Mouse (Mus musculus) liver, embryonic 13.5 days (tissue): ENCODE measurements at regions not wholly inside any gene's neighbourhood (a gene's known extent, or its start where the extent isn't known, plus 50 kb on each side); places are given as distances from the start of the nearest gene placed in this dataset.

ENCODE experiments used
- ATAC-seq: fragments of 200-750 bp; cut with Nextera tagmentation; 2 replicates; pipeline ENCODE4 v1.8.0; 2017; ENCODE audit warnings: low read depth, mild to moderate bottlenecking, moderate number of reproducible peaks, moderate library complexity
- DNase-seq: peaks from one replicate; pipeline ENCODE4 v3.0.0; 2022
- H3K27ac ChIP-seq: fragments of 300-500 bp; sonication (generic); 2 replicates; pipeline ENCODE4 v1.5.1; 2015; ENCODE audit warnings: moderate library complexity, mild to moderate bottlenecking, inconsistent platforms
- H3K27me3 ChIP-seq: fragments of 300-500 bp; sonication (generic); 2 replicates; pipeline ENCODE4 v1.6.1; 2015; ENCODE audit warnings: mild to moderate bottlenecking, inconsistent platforms
- H3K36me3 ChIP-seq: fragments of 300-500 bp; sonication (generic); 2 replicates; pipeline ENCODE4 v1.6.1; 2015; ENCODE audit warnings: mild to moderate bottlenecking, inconsistent platforms
- H3K4me1 ChIP-seq: fragments of 300-500 bp; sonication (generic); replicated peaks from 2 replicates; pipeline ENCODE4 v1.6.1; 2015; ENCODE audit warnings: inconsistent platforms
- H3K4me2 ChIP-seq: fragments of 300-500 bp; sonication (generic); 2 replicates; pipeline ENCODE4 v1.6.1; 2015; ENCODE audit warnings: inconsistent platforms, mild to moderate bottlenecking, moderate library complexity
- H3K4me3 ChIP-seq: fragments of 300-500 bp; sonication (generic); replicated peaks from 2 replicates; pipeline ENCODE4 v1.5.1; 2015; ENCODE audit warnings: mild to moderate bottlenecking, inconsistent platforms
- H3K9ac ChIP-seq: fragments of 300-500 bp; sonication (generic); 2 replicates; pipeline ENCODE4 v1.6.1; 2015; ENCODE audit warnings: mild to moderate bottlenecking, inconsistent platforms
- H3K9me3 ChIP-seq: fragments of 300-500 bp; sonication (generic); replicated peaks from 2 replicates; pipeline ENCODE4 v1.6.1; 2016; ENCODE audit warnings: inconsistent platforms
- WGBS: fragments of 180-500 bp; shearing (Covaris S2); methylation state at CpG from one replicate; pipeline ENCODE4 v1.1.7; 2015; ENCODE audit not compliant: insufficient replicate concordance; 5-methylcytosine and 5-hydroxymethylcytosine counted together

GRCm38 (mm10) chr2:38456571-38456970 is 54.9 kb upstream of the Nek6 start:
- H3K27ac ChIP-seq, result no peak overlapping the region
- no peak overlapping the region for H3K4me3 ChIP-seq
- H3K4me1 ChIP-seq, result no peaks in the 10 kb centered on the region; the same call in 1 of the 2 replicates
- WGBS, result 54% methylated on average over 3 of the region's 3 CpGs
- ATAC-seq, result no peak
- no peak overlapping the region for H3K9ac ChIP-seq
- DNase-seq, result no peak
- H3K9me3 ChIP-seq, result no peaks in the 10 kb centered on the region
- H3K4me2 ChIP-seq, result no peak overlapping the region
- H3K27me3 ChIP-seq, result 0 out of 2 replicates have a peak, but pooled peaks cover 3% of the 10 kb centered on the region
- H3K36me3 ChIP-seq, result no peaks in the 10 kb centered on the region

DNA sequence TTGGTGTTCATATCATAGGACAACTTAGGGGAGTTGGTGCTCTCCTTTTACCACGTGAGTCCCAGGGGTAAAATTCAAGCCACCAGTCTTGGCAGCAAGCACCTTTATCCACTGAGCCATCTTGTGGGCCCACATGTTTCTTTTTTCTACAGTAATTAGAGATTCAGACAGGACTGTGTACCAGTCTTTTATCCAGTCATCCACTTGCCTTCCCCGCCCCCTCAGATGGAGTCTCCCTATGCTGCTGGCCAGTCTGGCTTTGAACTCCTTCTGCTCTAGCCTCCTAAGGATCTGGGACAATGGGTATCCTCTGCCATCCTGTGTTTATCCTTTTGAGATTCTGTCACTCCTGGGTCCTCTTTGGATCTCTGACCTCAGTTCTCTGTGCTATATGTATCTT is 51.1 kb upstream of the Nek6 start:
- H3K27me3 ChIP-seq, result 0 out of 2 replicates have a peak, but pooled peaks cover 3% of the 10 kb centered on the region
- no peaks in the 10 kb centered on the region; the same call in 1 of the 2 replicates for H3K4me1 ChIP-seq
- no peak for ATAC-seq
- no peaks in the 10 kb centered on the region for H3K36me3 ChIP-seq
- H3K9me3 ChIP-seq, result no peaks in the 10 kb centered on the region
- no peak overlapping the region for H3K4me3 ChIP-seq
- no peak overlapping the region for H3K9ac ChIP-seq
- no peak overlapping the region for H3K27ac ChIP-seq
- WGBS, result 63% methylated on average over 2 of the region's 2 CpGs
- H3K4me2 ChIP-seq, result no peak overlapping the region
- DNase-seq, result no peak

- Histone ChIP-seq H3K27ac (no peak overlapping the region), H3K4me2 (no peak overlapping the region), H3K36me3 (no peaks in the 10 kb centered on the region), H3K27me3 (0 out of 2 replicates have a peak, but pooled peaks cover 3% of the 10 kb centered on the region), H3K9ac (no peak overlapping the region; the same call in 1 of the 2 replicates), H3K9me3 (no peaks in the 10 kb centered on the region), H3K4me1 (no peaks in the 10 kb centered on the region; the same call in 1 of the 2 replicates), H3K4me3 (no peak overlapping the region)
- DNase-seq (no peak), ATAC-seq (no peak)
- 38% methylated on average over 6 of the region's 6 CpGs for WGBS
Measured at GRCm38 (mm10) chr2:38460825-38461540, 50.5 kb upstream of the Nek6 start.
